Mouse (Mus musculus) brain, adult 2 months (tissue): ENCODE measurements around the gene Prom2.
A peak's percentile ranks its signal among the peaks of the same experiment; 100 is the strongest.

ENCODE experiments used
- DNase-seq: peaks from one replicate; pipeline ENCODE4 v3.0.0; 2011; ENCODE audit warnings: low read depth, low spot score

Gene Prom2

DNA sequence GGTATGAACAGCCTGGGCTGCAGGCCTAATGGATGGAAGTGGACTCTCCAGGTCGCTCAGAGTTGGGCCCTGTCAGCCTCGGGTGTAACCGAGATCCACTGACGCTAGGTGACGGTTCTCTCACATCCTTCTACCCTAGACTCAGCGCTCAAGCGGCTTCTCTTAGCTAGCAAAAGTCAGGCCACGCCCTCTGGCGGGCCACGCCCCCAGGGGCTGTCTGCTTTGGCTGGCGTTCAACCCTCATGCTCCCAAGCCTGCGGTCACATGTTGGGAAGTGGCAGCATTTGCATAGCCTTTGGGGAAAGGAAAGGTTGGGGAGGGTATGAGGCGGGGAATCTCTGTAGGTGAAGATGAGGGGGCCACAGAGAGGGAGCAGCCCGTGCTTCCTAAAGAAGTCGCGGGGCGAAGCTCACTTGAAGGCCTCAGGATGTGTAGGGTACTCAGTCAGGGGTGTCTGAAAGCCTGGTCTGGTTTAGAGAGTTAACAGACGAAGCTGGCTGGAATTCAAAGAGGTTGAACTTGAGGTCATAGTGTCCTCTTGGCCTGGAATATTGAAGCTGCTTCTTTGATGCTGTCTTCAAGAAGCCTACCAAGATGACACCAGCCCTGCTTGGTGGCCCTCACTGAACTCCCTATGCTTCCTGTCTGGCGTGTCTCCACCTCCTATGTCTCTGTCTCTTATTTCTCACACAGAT lies 56.6 kb downstream of the Prom2 start:
- no peak for DNase-seq

DNA sequence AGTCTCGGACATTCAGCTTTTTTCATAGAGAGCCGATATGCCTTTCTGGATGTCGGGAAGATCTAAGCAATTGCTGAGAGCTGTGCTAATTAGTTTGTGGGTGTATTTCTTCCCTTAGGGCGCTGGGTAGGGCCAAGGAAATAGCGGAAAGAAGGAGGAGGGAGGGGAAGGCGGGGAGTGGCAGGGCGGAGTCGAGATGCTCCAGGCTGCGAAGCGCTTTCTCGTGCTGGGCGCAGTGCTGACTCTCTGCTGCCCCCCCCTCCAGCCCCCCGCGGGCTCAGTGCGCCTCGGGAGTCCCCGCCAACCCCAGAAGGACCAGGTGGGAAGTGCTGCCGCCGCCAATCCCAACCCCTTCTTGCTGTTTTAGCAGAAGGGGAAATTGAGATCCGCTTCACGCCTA lies 58.3 kb downstream of the Prom2 start:
- peak; percentile 58 for DNase-seq

DNA sequence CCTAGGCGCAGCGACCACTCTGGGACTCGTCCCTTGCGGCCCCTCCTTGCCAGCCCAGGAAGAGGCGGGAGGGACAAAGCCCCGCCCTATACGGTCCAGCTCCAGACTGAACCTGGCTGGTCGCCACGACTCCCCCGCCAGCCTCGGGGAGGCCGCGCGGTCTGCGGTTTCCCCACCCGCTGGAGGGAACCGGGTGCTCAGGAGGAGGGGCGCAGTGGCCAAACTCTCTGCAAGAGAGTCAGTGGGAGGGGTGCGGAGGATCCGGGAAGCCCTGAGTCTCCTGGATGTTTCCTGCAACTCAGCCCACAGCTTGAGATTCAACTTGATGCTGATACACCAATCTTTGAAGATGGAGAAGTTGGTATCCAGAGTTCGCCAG lies 58.7 kb downstream of the Prom2 start:
- peak; percentile 50 for DNase-seq

DNA sequence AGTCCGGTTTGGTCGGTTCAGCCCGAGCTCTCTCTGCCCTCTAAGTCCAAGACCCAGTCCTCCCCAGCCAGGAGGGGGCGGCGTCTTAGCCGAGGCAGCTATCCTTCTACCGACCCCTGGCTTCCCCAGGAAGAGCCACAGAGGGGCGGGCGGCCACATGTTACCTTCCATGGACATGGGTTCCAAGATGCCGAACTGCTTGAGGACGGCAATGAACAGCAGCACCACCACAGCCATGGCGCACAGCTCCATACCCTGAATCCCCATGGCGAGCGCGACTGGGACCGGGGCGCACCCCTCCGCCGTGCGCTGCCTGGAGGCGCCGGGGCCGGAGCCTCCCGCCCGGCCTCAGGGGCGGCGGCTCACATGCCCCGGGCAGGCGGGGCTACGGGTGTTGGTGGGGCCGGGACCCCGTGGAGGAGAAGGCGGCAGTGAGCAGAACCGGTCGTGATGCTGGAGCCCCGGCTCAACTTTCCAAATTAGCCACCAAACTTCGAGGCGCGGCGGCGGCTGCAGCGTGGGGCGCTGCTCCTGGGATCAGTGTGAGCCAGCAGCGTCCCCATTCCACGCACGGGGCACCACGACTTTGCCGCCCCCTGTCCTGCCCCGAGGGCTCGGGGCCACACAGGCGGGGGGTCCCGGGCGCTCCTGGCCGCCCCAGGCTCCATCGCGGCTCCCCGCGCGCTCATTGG lies 59.3 kb downstream of the Prom2 start:
- DNase-seq: no peak

DNA sequence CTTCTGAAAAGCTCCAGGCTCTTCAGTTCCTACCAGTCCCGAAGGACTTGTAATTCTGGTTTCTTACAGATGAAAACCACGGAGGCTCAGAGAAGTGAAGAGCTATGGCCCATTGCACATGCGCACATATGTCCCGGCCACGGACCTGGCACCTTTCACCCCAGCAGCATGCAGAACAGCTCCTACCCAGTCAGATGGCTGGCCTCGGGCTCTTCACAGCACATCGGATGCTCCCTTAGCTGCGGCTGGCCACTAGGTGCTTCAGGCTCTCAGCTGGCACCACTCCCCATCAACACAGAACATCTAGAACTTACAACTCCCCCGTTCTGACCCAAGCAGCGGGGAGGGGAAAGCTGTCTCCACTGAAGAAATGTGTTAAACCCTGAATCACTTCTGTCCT lies 61.5 kb downstream of the Prom2 start:
- peak; percentile 50 for DNase-seq

DNA sequence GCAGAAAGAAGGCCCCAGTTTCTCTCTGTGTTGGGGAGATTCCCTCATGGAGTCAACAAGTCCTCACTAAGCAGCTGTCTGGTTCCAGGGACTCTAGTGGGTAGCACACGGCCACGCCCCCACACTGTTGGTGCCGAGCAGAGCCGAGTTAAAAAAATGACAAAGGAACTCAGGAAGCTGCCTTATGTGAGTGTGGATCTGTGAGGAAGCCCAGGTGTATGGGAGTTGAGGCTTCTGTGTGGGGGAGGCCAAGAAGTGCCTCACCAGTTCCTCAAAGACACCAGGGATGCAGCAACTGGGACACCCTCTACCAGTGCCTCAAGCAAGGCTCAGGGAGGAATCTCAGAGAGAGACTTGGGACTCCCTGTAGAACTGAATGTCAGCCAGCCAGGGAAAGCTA lies 62.1 kb downstream of the Prom2 start:
- peak; percentile 54 for DNase-seq
